Mouse (Mus musculus): ENCODE measurements around the gene Ints5.
"Not testable (repeated sequence)": the region's sequence is repeated elsewhere in the genome, so short reads cannot be mapped to it uniquely, and the experiment has no call there.

- TF ChIP-seq POLR2A (IDR thresholded peaks at IDR 0.05; ENCODE audit: control insufficient read depth, low read depth, low read length); CTCF (IDR thresholded peaks at IDR 0.05; ENCODE audit: control insufficient read depth, insufficient read depth, insufficient replicate concordance, low read depth, low read length): not testable (repeated sequence)
Measured at GRCm38 (mm10) chr19:8870381-8870780, 22.4 kb upstream of the Ints5 start.

All from testis, adult 2 months (tissue).